Mouse (Mus musculus) heart, embryonic 12.5 days (tissue): ENCODE measurements around the gene Cntnap5c. TPM values are rescaled to one million over a fixed set of nuclear protein-coding genes. Genes with fewer than 3 reads are reported as not detected.

Experiments used
- ATAC-seq: fragments of 200-750 bp; cut with Nextera tagmentation; 2 replicates; pipeline ENCODE4 v1.8.0; 2017; ENCODE audit warnings: moderate TSS enrichment, moderate library complexity; ENCODE audit not compliant: insufficient number of reproducible peaks, low FRiP score
- H3K27ac ChIP-seq: fragments of 300-500 bp; sonication (generic); 2 replicates; pipeline ENCODE4 v1.5.1; 2016; ENCODE audit warnings: mild to moderate bottlenecking, moderate library complexity; ENCODE audit not compliant: poor library complexity, severe bottlenecking
- H3K27me3 ChIP-seq: fragments of 300-500 bp; sonication (generic); replicated peaks from 2 replicates; pipeline ENCODE4 v1.6.1; 2016; ENCODE audit warnings: mild to moderate bottlenecking, moderate library complexity
- H3K36me3 ChIP-seq: fragments of 300-500 bp; sonication (generic); 2 replicates; pipeline ENCODE4 v1.6.1; 2016; ENCODE audit warnings: mild to moderate bottlenecking, moderate library complexity
- H3K4me1 ChIP-seq: fragments of 300-500 bp; sonication (generic); replicated peaks from 2 replicates; pipeline ENCODE4 v1.6.1; 2016; ENCODE audit warnings: mild to moderate bottlenecking
- H3K4me2 ChIP-seq: fragments of 300-500 bp; sonication (generic); 2 replicates; pipeline ENCODE4 v1.6.1; 2016; ENCODE audit warnings: mild to moderate bottlenecking, moderate library complexity
- H3K4me3 ChIP-seq: fragments of 300-500 bp; sonication (generic); 2 replicates; pipeline ENCODE4 v1.5.1; 2016; ENCODE audit warnings: mild to moderate bottlenecking
- H3K9ac ChIP-seq: fragments of 300-500 bp; sonication (generic); 2 replicates; pipeline ENCODE4 v1.6.1; 2016; ENCODE audit warnings: mild to moderate bottlenecking, moderate library complexity
- H3K9me3 ChIP-seq: fragments of 300-500 bp; sonication (generic); replicated peaks from 2 replicates; pipeline ENCODE4 v1.6.1; 2016; ENCODE audit warnings: mild to moderate bottlenecking, moderate library complexity
- WGBS: fragments of 180-500 bp; shearing (Covaris S2); methylation state at CpG from one replicate; pipeline ENCODE4 v1.1.7; 2016; 5-methylcytosine and 5-hydroxymethylcytosine counted together
- polyA plus RNA-seq: library from polyadenylated mRNA; unstranded; fragments of >200 nt; fragmentation: Nextera tagmentation; extraction: Ambion mirVana; gene quantifications from 2 replicates; pipeline ENCODE4 v1.2.1, GENCODE M21; 2016

Cntnap5c gene
- polyA plus RNA-seq, 1 experiment from 2014 or later = not detected

DNA sequence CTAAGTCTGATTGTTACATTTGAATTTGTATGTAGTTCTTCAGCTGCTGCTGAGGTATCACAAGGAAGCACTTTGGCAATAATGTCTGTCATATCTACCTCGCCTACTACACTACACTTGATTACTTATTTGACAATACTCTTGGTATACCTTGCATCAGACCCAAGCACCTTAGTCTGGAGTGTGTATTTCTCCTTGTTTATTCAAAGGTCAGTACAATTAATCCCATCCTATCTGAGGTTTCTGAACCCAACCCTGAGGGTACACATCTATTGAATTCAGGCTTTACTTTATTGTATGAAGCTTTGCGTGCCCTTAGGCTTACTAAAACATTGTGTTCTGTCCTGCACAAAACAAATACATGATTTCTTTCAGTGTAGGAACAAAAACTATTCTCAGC lies 235.1 kb downstream of the Cntnap5c start:
- no peak overlapping the region for H3K9ac ChIP-seq
- H3K4me2 ChIP-seq = no peak overlapping the region
- no peak overlapping the region for H3K4me3 ChIP-seq
- H3K9me3 ChIP-seq = no peaks in the 10 kb centered on the region
- no peak overlapping the region for H3K27ac ChIP-seq
- H3K27me3 ChIP-seq = no peaks in the 10 kb centered on the region
- no peak for ATAC-seq
- H3K36me3 ChIP-seq = no peaks in the 10 kb centered on the region
- WGBS = 80% methylated on average over 2 of the region's 2 CpGs
- no peaks in the 10 kb centered on the region for H3K4me1 ChIP-seq

DNA sequence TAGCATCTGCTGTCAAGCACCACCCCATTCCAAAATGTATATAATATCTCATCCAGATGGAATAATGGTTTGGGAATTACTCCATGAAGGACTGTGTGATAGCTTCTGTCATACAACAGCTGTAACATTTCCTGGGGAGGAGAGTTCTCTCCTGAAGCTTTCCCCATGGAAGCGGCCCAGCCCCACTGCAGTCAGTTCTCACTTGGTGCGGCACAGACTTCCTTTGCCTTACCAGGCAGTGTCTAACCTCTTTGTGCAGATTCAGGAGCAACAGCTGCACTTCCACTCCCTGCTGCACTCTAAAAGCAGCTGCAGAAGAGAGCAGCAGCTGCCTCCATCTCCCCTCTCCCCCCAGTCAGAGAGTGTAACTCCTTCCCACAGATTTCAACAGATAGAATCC lies 271.8 kb downstream of the Cntnap5c start:
- Histone ChIP-seq H3K4me1 (no peaks in the 10 kb centered on the region), H3K4me3 (no peak overlapping the region), H3K27ac (no peak overlapping the region), H3K9ac (no peak overlapping the region), H3K9me3 (no peaks in the 10 kb centered on the region), H3K4me2 (no peak overlapping the region), H3K27me3 (no peaks in the 10 kb centered on the region), H3K36me3 (no peaks in the 10 kb centered on the region)
- 63% methylated on average over 2 of the region's 2 CpGs for WGBS
- ATAC-seq = no peak

DNA sequence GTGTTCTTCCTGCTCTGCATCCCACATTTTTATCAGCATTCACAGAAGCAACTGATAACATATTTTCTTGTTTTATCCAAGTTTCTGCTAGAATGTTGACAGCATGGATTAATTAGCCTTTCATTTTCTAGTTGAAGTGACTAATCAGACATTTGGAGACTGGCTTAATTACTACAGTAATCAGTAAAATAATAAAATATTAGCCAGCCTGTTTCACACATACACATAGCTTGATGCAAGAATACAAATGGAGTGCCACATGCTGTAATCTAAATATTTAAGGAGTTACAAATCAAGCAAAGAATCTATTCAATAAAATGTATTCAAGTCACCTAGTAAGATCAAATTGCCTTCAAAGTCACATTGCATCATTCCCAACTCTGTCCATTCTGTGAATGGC lies 275.8 kb downstream of the Cntnap5c start:
- Histone ChIP-seq H3K27ac (no peak overlapping the region), H3K9me3 (no peaks in the 10 kb centered on the region), H3K9ac (no peak overlapping the region)

DNA sequence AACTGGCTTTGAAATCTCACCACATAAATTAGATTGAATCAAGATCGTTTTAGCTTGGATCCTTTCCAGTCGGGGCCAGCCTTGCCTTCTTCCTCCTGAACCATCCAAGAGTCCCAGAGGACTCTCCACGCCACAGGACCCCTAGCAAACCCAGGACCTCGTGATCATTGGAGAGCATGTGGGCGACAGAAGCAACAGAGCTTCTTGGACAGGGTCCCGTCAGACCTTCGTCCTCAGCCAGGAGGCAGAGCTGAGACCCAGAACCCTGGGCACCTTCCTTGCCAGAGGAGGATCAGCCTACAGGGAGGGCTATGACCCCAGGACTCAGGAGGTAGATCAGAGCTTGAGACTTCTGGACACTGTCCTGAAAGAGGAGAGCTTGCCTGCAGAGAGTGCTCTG lies 300.5 kb downstream of the Cntnap5c start:
- Histone ChIP-seq H3K36me3 (no peaks in the 10 kb centered on the region), H3K4me1 (no peaks in the 10 kb centered on the region), H3K27ac (no peak overlapping the region), H3K9ac (no peak overlapping the region), H3K4me3 (no peak overlapping the region), H3K4me2 (no peak overlapping the region), H3K27me3 (no peaks in the 10 kb centered on the region), H3K9me3 (no peaks in the 10 kb centered on the region)
- ATAC-seq = no peak
- WGBS = 70% methylated on average over 7 of the region's 7 CpGs

More for the DNA sequence above, 275.8 kb downstream of the Cntnap5c start:
- Histone ChIP-seq H3K4me2 (no peak overlapping the region), H3K27me3 (no peaks in the 10 kb centered on the region), H3K36me3 (no peaks in the 10 kb centered on the region), H3K4me3 (no peak overlapping the region), H3K4me1 (no peaks in the 10 kb centered on the region)
- no peak for ATAC-seq

DNA sequence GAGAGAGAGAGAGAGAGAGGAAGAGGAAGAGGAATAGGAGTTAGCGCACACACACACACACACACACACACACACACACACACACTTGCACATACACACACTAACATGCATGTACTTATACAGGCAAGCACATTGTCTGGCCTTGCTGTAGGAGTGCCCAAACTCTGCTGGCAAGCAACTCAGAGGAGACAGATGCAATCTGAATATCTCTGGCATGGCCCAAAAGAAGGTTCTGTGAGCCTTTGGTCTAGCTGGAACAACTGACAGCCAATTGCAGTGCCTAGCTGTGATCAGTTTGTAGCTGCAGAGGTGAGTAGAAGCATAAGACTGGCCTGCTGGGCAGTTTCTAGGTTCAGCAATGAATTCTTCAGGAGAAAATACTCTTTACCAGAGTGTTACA lies 313.3 kb downstream of the Cntnap5c start:
- no peak overlapping the region for H3K4me2 ChIP-seq
- no peak for ATAC-seq
- WGBS = 83% methylated on average over 1 of the region's 1 CpGs
- H3K27me3 ChIP-seq = no peaks in the 10 kb centered on the region
- H3K27ac ChIP-seq = no peak overlapping the region
- H3K4me1 ChIP-seq = no peaks in the 10 kb centered on the region
- no peak overlapping the region for H3K4me3 ChIP-seq
- H3K36me3 ChIP-seq = no peaks in the 10 kb centered on the region
- no peaks in the 10 kb centered on the region for H3K9me3 ChIP-seq
- no peak overlapping the region for H3K9ac ChIP-seq

DNA sequence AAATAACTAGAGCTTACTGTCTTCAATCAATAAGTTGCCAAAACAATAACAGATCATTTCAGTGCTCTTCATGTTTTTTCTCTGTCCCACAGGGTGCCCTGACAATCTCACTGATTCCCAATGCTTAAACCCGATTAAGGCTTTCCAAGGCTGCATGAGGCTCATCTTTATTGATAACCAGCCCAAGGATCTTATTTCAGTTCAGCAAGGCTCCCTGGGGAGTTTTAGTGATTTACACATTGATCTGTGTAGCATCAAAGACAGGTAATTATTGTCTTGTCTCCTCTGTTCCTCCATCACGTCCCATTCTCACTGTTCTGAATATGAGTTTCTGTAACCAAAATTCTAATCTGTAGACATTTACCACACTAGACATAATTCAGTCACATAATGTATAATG lies 335.1 kb downstream of the Cntnap5c start:
- no peaks in the 10 kb centered on the region for H3K36me3 ChIP-seq
- 56% methylated on average over 2 of the region's 2 CpGs for WGBS

DNA sequence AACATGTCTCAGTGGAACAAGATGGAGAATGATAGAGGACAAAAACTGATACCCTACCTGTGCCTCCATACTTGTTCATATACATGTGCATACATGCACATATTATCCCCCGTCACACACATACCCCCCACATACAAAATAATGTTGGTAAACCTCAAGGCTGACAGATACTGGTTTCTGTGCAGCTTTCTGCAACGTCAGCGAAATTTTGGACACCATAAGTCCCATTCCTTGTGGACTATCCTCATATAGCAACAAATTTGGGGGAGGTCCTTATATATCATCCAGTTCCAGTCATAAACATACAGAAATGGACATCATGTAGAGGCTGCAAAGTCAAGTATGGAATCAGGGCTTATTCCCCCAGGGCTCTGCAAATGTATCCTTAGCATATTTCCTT lies 338.5 kb downstream of the Cntnap5c start:
- 83% methylated on average over 3 of the region's 3 CpGs for WGBS
- no peak overlapping the region for H3K27ac ChIP-seq
- ATAC-seq = no peak
- H3K9ac ChIP-seq = no peak overlapping the region
- H3K4me3 ChIP-seq = no peak overlapping the region
- no peaks in the 10 kb centered on the region for H3K4me1 ChIP-seq
- H3K4me2 ChIP-seq = no peak overlapping the region
- H3K9me3 ChIP-seq = no peaks in the 10 kb centered on the region
- H3K36me3 ChIP-seq = no peaks in the 10 kb centered on the region
- H3K27me3 ChIP-seq = no peaks in the 10 kb centered on the region

More for the DNA sequence above, 335.1 kb downstream of the Cntnap5c start:
- H3K9ac ChIP-seq = no peak overlapping the region
- H3K4me3 ChIP-seq = no peak overlapping the region
- no peak overlapping the region for H3K4me2 ChIP-seq
- H3K27me3 ChIP-seq = no peaks in the 10 kb centered on the region
- no peak for ATAC-seq
- H3K9me3 ChIP-seq = no peaks in the 10 kb centered on the region
- no peak overlapping the region for H3K27ac ChIP-seq
- no peaks in the 10 kb centered on the region for H3K4me1 ChIP-seq

DNA sequence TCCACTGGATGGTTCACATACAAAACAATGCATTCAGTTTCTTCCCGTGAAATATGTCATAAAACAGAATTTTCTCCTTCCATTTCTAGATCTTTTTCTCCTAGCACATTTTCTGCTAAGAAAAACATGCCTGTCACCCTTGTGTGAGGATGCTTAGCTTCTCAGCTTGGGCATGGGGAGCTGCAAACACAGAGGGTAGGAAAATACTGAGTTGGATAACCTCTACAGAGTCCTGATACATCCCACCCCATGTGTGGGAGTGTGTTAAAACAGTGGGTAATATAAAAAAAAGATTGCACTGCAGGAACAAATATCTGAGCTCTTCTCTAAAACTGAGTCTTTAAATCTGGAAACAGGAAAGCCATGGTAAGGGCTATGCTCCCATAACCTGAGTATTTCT lies 339.0 kb downstream of the Cntnap5c start:
- no peak overlapping the region for H3K4me3 ChIP-seq
- H3K36me3 ChIP-seq = no peaks in the 10 kb centered on the region
- H3K9ac ChIP-seq = no peak overlapping the region
- no peaks in the 10 kb centered on the region for H3K9me3 ChIP-seq
- no peak overlapping the region for H3K4me2 ChIP-seq
- H3K27ac ChIP-seq = no peak overlapping the region
- no peaks in the 10 kb centered on the region for H3K27me3 ChIP-seq
- ATAC-seq = no peak
- no peaks in the 10 kb centered on the region for H3K4me1 ChIP-seq
- WGBS = 58% methylated on average over 1 of the region's 1 CpGs

DNA sequence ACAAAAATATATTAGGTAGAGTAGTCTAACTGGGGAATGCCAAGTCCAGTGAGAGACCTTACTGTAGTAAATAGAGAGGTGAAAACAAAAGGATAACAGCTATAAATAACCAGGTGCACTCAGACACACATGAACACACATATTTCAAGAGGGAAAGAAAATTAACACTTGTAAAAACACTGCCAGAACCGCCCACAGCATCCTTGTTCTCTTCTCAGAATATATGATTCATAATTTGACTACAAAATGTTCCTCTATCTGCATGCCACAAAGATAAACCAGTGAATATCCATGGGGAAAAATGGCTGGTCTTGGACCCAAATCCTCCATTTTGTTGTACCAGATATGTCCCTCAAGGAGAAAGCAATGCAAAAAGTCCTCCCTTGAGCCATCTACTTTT lies 417.8 kb downstream of the Cntnap5c start:
- no peaks in the 10 kb centered on the region for H3K4me1 ChIP-seq
- H3K36me3 ChIP-seq = no peaks in the 10 kb centered on the region
- WGBS = 81% methylated on average over 1 of the region's 1 CpGs
- no peak overlapping the region for H3K4me2 ChIP-seq
- H3K9me3 ChIP-seq = no peaks in the 10 kb centered on the region
- no peak overlapping the region for H3K9ac ChIP-seq
- H3K27ac ChIP-seq = no peak overlapping the region
- no peak overlapping the region for H3K4me3 ChIP-seq
- no peaks in the 10 kb centered on the region for H3K27me3 ChIP-seq
- ATAC-seq = no peak

DNA sequence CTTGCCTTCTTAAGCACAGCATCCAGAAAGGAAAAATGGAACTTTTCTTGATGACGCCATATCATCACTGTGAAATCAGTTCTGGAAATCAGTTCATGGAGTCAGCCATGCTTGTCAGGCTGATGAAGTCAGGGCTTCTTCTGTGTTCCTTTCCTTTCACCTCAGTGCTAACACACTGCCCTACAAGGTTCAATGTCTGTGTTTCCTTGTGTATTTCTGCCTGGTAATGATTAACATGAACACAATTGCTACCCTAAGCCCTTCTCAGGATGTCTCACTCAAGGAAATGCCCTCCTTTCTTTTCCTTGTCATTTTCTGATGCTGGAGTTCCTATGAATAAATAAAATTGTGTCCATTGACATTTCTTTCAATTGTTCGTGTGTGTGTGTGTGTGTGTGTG lies 431.8 kb downstream of the Cntnap5c start:
- WGBS = 64% methylated on average over 2 of the region's 2 CpGs
- no peaks in the 10 kb centered on the region for H3K9me3 ChIP-seq
- no peaks in the 10 kb centered on the region for H3K27me3 ChIP-seq
- no peak overlapping the region for H3K4me2 ChIP-seq
- no peaks in the 10 kb centered on the region for H3K36me3 ChIP-seq
- ATAC-seq = no peak
- H3K9ac ChIP-seq = no peak overlapping the region
- no peak overlapping the region for H3K4me3 ChIP-seq
- no peaks in the 10 kb centered on the region for H3K4me1 ChIP-seq
- H3K27ac ChIP-seq = no peak overlapping the region

DNA sequence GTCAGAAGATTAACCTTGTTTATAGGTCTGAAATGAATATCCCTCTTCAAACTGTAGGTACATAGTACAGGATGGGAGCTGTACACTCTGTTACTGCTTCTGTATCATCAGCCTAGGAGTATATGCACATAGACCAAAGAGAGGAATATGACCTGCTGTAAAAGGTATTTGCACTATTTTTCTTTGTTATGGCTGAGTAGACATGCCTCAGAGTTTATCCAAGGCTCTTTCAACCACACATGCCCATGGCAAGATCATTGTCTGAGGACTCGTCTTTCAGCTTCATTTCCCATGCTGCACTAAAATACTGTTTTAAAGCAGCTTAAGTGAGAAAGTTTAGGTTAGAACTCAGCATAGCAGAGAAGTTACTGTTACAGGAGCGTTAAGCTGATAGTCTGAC lies 498.7 kb downstream of the Cntnap5c start:
- Histone ChIP-seq H3K4me3 (no peak overlapping the region), H3K4me1 (no peaks in the 10 kb centered on the region), H3K9me3 (no peaks in the 10 kb centered on the region), H3K27ac (no peak overlapping the region), H3K9ac (no peak overlapping the region), H3K36me3 (no peaks in the 10 kb centered on the region), H3K27me3 (no peaks in the 10 kb centered on the region), H3K4me2 (no peak overlapping the region)
- 73% methylated on average over 2 of the region's 2 CpGs for WGBS
- no peak for ATAC-seq

DNA sequence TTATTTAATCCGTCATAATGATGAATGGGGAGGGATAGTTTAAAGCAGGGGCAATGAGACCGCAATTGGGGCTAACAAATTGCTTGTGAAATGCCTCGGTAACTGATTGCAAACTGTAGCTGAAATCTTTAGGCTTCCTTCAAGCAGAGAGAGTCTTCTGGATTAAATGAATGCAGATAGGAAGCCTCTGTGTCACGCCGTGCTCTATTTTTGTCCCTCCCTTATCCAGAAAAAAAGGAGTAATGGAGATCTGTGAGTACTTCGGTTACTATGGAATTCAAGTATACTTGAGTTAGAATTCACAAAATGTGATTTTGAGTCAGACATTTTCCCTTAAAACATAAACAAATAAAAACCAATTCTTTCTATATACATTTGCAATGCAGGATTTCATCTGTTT lies 581.9 kb downstream of the Cntnap5c start:
- H3K27me3 ChIP-seq = no peaks in the 10 kb centered on the region
- no peaks in the 10 kb centered on the region for H3K9me3 ChIP-seq
- H3K4me3 ChIP-seq = no peak overlapping the region
- no peak overlapping the region for H3K4me2 ChIP-seq
- H3K9ac ChIP-seq = no peak overlapping the region
- 53% methylated on average over 6 of the region's 6 CpGs for WGBS
- H3K4me1 ChIP-seq = no peaks in the 10 kb centered on the region
- ATAC-seq = no peak
- H3K27ac ChIP-seq = no peak overlapping the region
- no peaks in the 10 kb centered on the region for H3K36me3 ChIP-seq
